Mouse (Mus musculus): ENCODE measurements around the gene Fez1.

Fez1 gene

GRCm38 (mm10) chr9:36895009-36895693, 73.5 kb downstream of the Fez1 start:
- DNase-seq (ENCODE audit: low spot score), result no peak

- no peak for DNase-seq (ENCODE audit: low spot score)
Observed at GRCm38 (mm10) chr9:36898560-36898959, 76.9 kb downstream of the Fez1 start.

- no peak for DNase-seq (ENCODE audit: low spot score)
Observed at GRCm38 (mm10) chr9:36900464-36900863, 78.8 kb downstream of the Fez1 start.

- DNase-seq (ENCODE audit: low spot score), result no peak
Observed at GRCm38 (mm10) chr9:36905452-36905851, 83.8 kb downstream of the Fez1 start.

GRCm38 (mm10) chr9:36916362-36916761, 94.7 kb downstream of the Fez1 start:
- peak; percentile 7 for DNase-seq (ENCODE audit: low spot score)

- DNase-seq (ENCODE audit: low spot score), result no peak
Observed at GRCm38 (mm10) chr9:36916915-36917314, 95.3 kb downstream of the Fez1 start.

- no peak for DNase-seq (ENCODE audit: low spot score)
Observed at GRCm38 (mm10) chr9:36918582-36918981, 96.9 kb downstream of the Fez1 start.

- no peak for DNase-seq (ENCODE audit: low spot score)
Observed at GRCm38 (mm10) chr9:36919472-36919871, 97.8 kb downstream of the Fez1 start.

- DNase-seq (ENCODE audit: low spot score), result no peak
Observed at GRCm38 (mm10) chr9:36921718-36922415, 100.2 kb downstream of the Fez1 start.

- DNase-seq (ENCODE audit: low spot score), result no peak
Observed at GRCm38 (mm10) chr9:36923753-36924152, 102.1 kb downstream of the Fez1 start.

Measured in MN1 (cell line).